Mouse (Mus musculus): Measurements from ENCODE around the gene Ifna4. TPM values are rescaled to one million over a fixed set of nuclear protein-coding genes. Genes with fewer than 3 reads are reported as not detected.

The Ifna4 gene
- polyA plus RNA-seq, 1 experiment from 2014 or later: not detected

GRCm38 (mm10) chr4:88845334-88845733 is 3.7 kb downstream of the Ifna4 start:
- WGBS: 34% methylated on average over 2 of the region's 2 CpGs
- no peak for DNase-seq
- Histone ChIP-seq H3K27ac (ENCODE audit: low read depth) (no peak overlapping the region), H3K4me1 (ENCODE audit: insufficient read depth) (no peaks in the 10 kb centered on the region), H3K27me3 (ENCODE audit: insufficient read depth, low read length) (no peaks in the 10 kb centered on the region), H3K9ac (no peak overlapping the region), H3K9me3 (ENCODE audit: low read depth, low read length) (no peaks in the 10 kb centered on the region), H3K4me3 (ENCODE audit: low read depth, low read length) (no peak overlapping the region), H3K36me3 (ENCODE audit: insufficient read depth) (no peaks in the 10 kb centered on the region), H3K4me2 (no peak overlapping the region)
- no peak for ATAC-seq (ENCODE audit: insufficient read depth)
- TF ChIP-seq CTCF (IDR thresholded peaks at IDR 0.05; ENCODE audit: low read depth): no peak

GRCm38 (mm10) chr4:88849698-88850097 is 8.0 kb downstream of the Ifna4 start, which contains the start of gene Ifna1:
Ifna1 (plus strand) TSS chr4:88850087.
- WGBS: 85% methylated on average over 1 of the region's 1 CpGs
- no peak within 1 kb of the TSS for H3K9ac ChIP-seq
- DNase-seq (no peak), ATAC-seq (ENCODE audit: insufficient read depth) (no peak)
- no peak within 1 kb of the TSS for H3K4me3 ChIP-seq (ENCODE audit: low read depth, low read length)
- H3K4me1 ChIP-seq (ENCODE audit: insufficient read depth): no peaks in the 10 kb centered on the region
- no peak within 1 kb of the TSS for H3K27ac ChIP-seq (ENCODE audit: low read depth)
- no peaks in the 10 kb centered on the region for H3K9me3 ChIP-seq (ENCODE audit: low read depth, low read length)
- no peaks in the 10 kb centered on the region for H3K27me3 ChIP-seq (ENCODE audit: insufficient read depth, low read length)
- no peak within 1 kb of the TSS for H3K4me2 ChIP-seq
- TF ChIP-seq CTCF (IDR thresholded peaks at IDR 0.05; ENCODE audit: low read depth): no peak
- H3K36me3 ChIP-seq (ENCODE audit: insufficient read depth): no peaks in the 10 kb centered on the region

GRCm38 (mm10) chr4:88851026-88851763 is 9.5 kb downstream of the Ifna4 start:
- ATAC-seq (ENCODE audit: insufficient read depth) (no peak), DNase-seq (no peak)
- Histone ChIP-seq H3K27me3 (ENCODE audit: insufficient read depth, low read length) (no peaks in the 10 kb centered on the region), H3K4me2 (no peak overlapping the region), H3K27ac (ENCODE audit: low read depth) (no peak overlapping the region), H3K9me3 (ENCODE audit: low read depth, low read length) (no peaks in the 10 kb centered on the region), H3K36me3 (ENCODE audit: insufficient read depth) (no peaks in the 10 kb centered on the region), H3K4me3 (ENCODE audit: low read depth, low read length) (no peak overlapping the region), H3K9ac (no peak overlapping the region), H3K4me1 (ENCODE audit: insufficient read depth) (no peaks in the 10 kb centered on the region)
- TF ChIP-seq CTCF (IDR thresholded peaks at IDR 0.05; ENCODE audit: low read depth): no peak
- 68% methylated on average over 4 of the region's 4 CpGs for WGBS

GRCm38 (mm10) chr4:88859214-88859613 is 17.6 kb downstream of the Ifna4 start:
- no peak for TF ChIP-seq CTCF (IDR thresholded peaks at IDR 0.05; ENCODE audit: low read depth)

GRCm38 (mm10) chr4:88863309-88863708 is 21.6 kb downstream of the Ifna4 start:
- 5% methylated on average over 7 of the region's 7 CpGs for WGBS
- no peak overlapping the region for H3K27ac ChIP-seq (ENCODE audit: low read depth)
- no peak for TF ChIP-seq CTCF (IDR thresholded peaks at IDR 0.05; ENCODE audit: low read depth)

More at GRCm38 (mm10) chr4:88859214-88859613, 17.6 kb downstream of the Ifna4 start:
- H3K4me2 ChIP-seq: no peak overlapping the region
- no peak overlapping the region for H3K27ac ChIP-seq (ENCODE audit: low read depth)
- no peaks in the 10 kb centered on the region for H3K36me3 ChIP-seq (ENCODE audit: insufficient read depth)
- no peaks in the 10 kb centered on the region for H3K9me3 ChIP-seq (ENCODE audit: low read depth, low read length)
- DNase-seq: no peak
- no peak overlapping the region for H3K9ac ChIP-seq
- ATAC-seq (ENCODE audit: insufficient read depth): no peak
- no peaks in the 10 kb centered on the region for H3K4me1 ChIP-seq (ENCODE audit: insufficient read depth)
- no peak overlapping the region for H3K4me3 ChIP-seq (ENCODE audit: low read depth, low read length)
- 0 out of 2 replicates have a peak, but pooled peaks cover 4% of the 10 kb centered on the region for H3K27me3 ChIP-seq (ENCODE audit: insufficient read depth, low read length)

GRCm38 (mm10) chr4:88864599-88864998 is 22.9 kb downstream of the Ifna4 start:
- H3K4me1 ChIP-seq (ENCODE audit: insufficient read depth): no peaks in the 10 kb centered on the region
- no peak overlapping the region for H3K4me3 ChIP-seq (ENCODE audit: low read depth, low read length)
- TF ChIP-seq CTCF (IDR thresholded peaks at IDR 0.05; ENCODE audit: low read depth): no peak
- H3K9ac ChIP-seq: no peak overlapping the region
- DNase-seq (no peak), ATAC-seq (ENCODE audit: insufficient read depth) (no peak)
- H3K27me3 ChIP-seq (ENCODE audit: insufficient read depth, low read length): peaks cover 4% of the 10 kb centered on the region; the same call in 1 of the 2 replicates
- H3K36me3 ChIP-seq (ENCODE audit: insufficient read depth): no peaks in the 10 kb centered on the region
- 50% methylated on average over 9 of the region's 9 CpGs for WGBS
- no peak overlapping the region for H3K4me2 ChIP-seq
- H3K27ac ChIP-seq (ENCODE audit: low read depth): no peak overlapping the region
- H3K9me3 ChIP-seq (ENCODE audit: low read depth, low read length): no peaks in the 10 kb centered on the region

More at GRCm38 (mm10) chr4:88863309-88863708, 21.6 kb downstream of the Ifna4 start:
- Histone ChIP-seq H3K27me3 (ENCODE audit: insufficient read depth, low read length) (peaks cover 4% of the 10 kb centered on the region; the same call in 1 of the 2 replicates), H3K36me3 (ENCODE audit: insufficient read depth) (no peaks in the 10 kb centered on the region), H3K9me3 (ENCODE audit: low read depth, low read length) (no peaks in the 10 kb centered on the region), H3K4me2 (no peak overlapping the region), H3K4me1 (ENCODE audit: insufficient read depth) (no peaks in the 10 kb centered on the region), H3K4me3 (ENCODE audit: low read depth, low read length) (no peak overlapping the region), H3K9ac (no peak overlapping the region)
- no peak for ATAC-seq (ENCODE audit: insufficient read depth)
- no peak for DNase-seq

GRCm38 (mm10) chr4:88865011-88865569 is 23.4 kb downstream of the Ifna4 start:
- Histone ChIP-seq H3K27me3 (ENCODE audit: insufficient read depth, low read length) (peaks cover 4% of the 10 kb centered on the region; the same call in 1 of the 2 replicates), H3K27ac (ENCODE audit: low read depth) (no peak overlapping the region), H3K36me3 (ENCODE audit: insufficient read depth) (no peaks in the 10 kb centered on the region), H3K9me3 (ENCODE audit: low read depth, low read length) (no peaks in the 10 kb centered on the region), H3K4me3 (ENCODE audit: low read depth, low read length) (no peak overlapping the region), H3K4me2 (no peak overlapping the region), H3K4me1 (ENCODE audit: insufficient read depth) (no peaks in the 10 kb centered on the region), H3K9ac (no peak overlapping the region)
- no peak for DNase-seq
- no peak for TF ChIP-seq CTCF (IDR thresholded peaks at IDR 0.05; ENCODE audit: low read depth)
- 42% methylated on average over 6 of the region's 6 CpGs for WGBS
- no peak for ATAC-seq (ENCODE audit: insufficient read depth)
